In genomic region chr11:89922551-89922950, GRCm38 (mm10) we compare ENCODE assay signal across 23 mouse cellular contexts.
DNase-seq lines count a peak whose midpoint lies in the region; ATAC-seq and TF ChIP-seq lines count a peak whose summit lies in the region.
"Had no signal": no experiment of that assay in that cellular context is flagged by ENCODE, and none has a peak within 500 bp of the region (broad histone marks: within the 10 kb centered on the region; RNA-seq: fewer than 3 reads in every experiment).

No protein-coding gene starts in this region.

- no peak for TF ChIP-seq EP300 in heart, postnatal 0 days (IDR thresholded peaks at IDR 0.05; ENCODE audit: low read depth)

- ATAC-seq in heart, postnatal 0 days (ENCODE audit: insufficient read depth, low read depth): 0 out of 2 replicates have a peak, but pooled peaks have one; percentile 17
- ATAC-seq in limb, embryonic 14.5 days (ENCODE audit: low FRiP score, low read depth): no peak
- ATAC-seq: CD4-positive, CD25-positive, alpha-beta regulatory T cell, adult 4 months; forebrain, embryonic 16.5 days; hindbrain, embryonic 16.5 days; lung, postnatal 0 days had no signal

- no peaks in the 10 kb centered on the region for H3K36me3 ChIP-seq in heart, postnatal 0 days (replicated peaks; ENCODE audit: control insufficient read depth, insufficient read depth, low read length)
- no peaks in the 10 kb centered on the region for H3K36me3 ChIP-seq in limb, embryonic 14.5 days (ENCODE audit: control insufficient read depth, insufficient read depth, low read length)
- H3K36me3 ChIP-seq: embryonic facial prominence, embryonic 13.5 days; limb, embryonic 15.5 days; liver, embryonic 15.5 days had no signal

- H3K4me2 ChIP-seq in heart, postnatal 0 days (ENCODE audit: low read depth, low read length): no peak overlapping the region
- H3K4me2 ChIP-seq in limb, embryonic 14.5 days (replicated peaks; ENCODE audit: low read depth, low read length, severe bottlenecking): no peak overlapping the region
- H3K4me2 ChIP-seq: embryonic facial prominence, embryonic 13.5 days; limb, embryonic 15.5 days; liver, embryonic 15.5 days had no signal

- no peaks in the 10 kb centered on the region for H3K27me3 ChIP-seq in heart, postnatal 0 days (ENCODE audit: control insufficient read depth, insufficient read depth, low read length)
- no peaks in the 10 kb centered on the region for H3K27me3 ChIP-seq in limb, embryonic 14.5 days (ENCODE audit: control insufficient read depth, insufficient read depth, low read length)
- H3K27me3 ChIP-seq: embryonic facial prominence, embryonic 13.5 days; limb, embryonic 15.5 days; megakaryocyte, embryonic 14.5 days had no signal

- H3K9ac ChIP-seq in heart, postnatal 0 days (replicated peaks; ENCODE audit: low read depth, low read length): no peak overlapping the region
- no peak overlapping the region for H3K9ac ChIP-seq in limb, embryonic 14.5 days (ENCODE audit: low read depth, low read length, severe bottlenecking)
- H3K9ac ChIP-seq: embryonic facial prominence, embryonic 13.5 days; limb, embryonic 15.5 days; liver, embryonic 15.5 days had no signal

- no peaks in the 10 kb centered on the region for H3K9me3 ChIP-seq in heart, postnatal 0 days (replicated peaks; ENCODE audit: control insufficient read depth, low read length)
- H3K9me3 ChIP-seq in limb, embryonic 14.5 days (ENCODE audit: control insufficient read depth, low read length): no peaks in the 10 kb centered on the region
- H3K9me3 ChIP-seq: embryonic facial prominence, embryonic 13.5 days; limb, embryonic 15.5 days; liver, embryonic 15.5 days; megakaryocyte, embryonic 14.5 days had no signal

- H3K4me3 ChIP-seq in heart, postnatal 0 days (ENCODE audit: low read depth, low read length): no peak overlapping the region
- H3K4me3 ChIP-seq in limb, embryonic 14.5 days (replicated peaks; ENCODE audit: low read length): no peak overlapping the region
- H3K4me3 ChIP-seq: embryonic facial prominence, embryonic 13.5 days; limb, embryonic 15.5 days; liver, embryonic 15.5 days; megakaryocyte, embryonic 14.5 days; myocyte had no signal

- H3K27ac ChIP-seq in heart, postnatal 0 days (ENCODE audit: low read depth): no peak overlapping the region
- H3K27ac ChIP-seq in limb, embryonic 14.5 days (replicated peaks; ENCODE audit: low read depth, low read length): no peak overlapping the region
- H3K27ac ChIP-seq: embryonic facial prominence, embryonic 13.5 days; limb, embryonic 15.5 days; liver, embryonic 15.5 days had no signal

- WGBS in heart, postnatal 0 days: 25% methylated on average over 6 of the region's 6 CpGs
- WGBS in limb, embryonic 14.5 days: 45% methylated on average over 6 of the region's 6 CpGs

- no peaks in the 10 kb centered on the region for H3K4me1 ChIP-seq in heart, postnatal 0 days (ENCODE audit: control insufficient read depth, insufficient read depth)
- no peaks in the 10 kb centered on the region for H3K4me1 ChIP-seq in limb, embryonic 14.5 days (ENCODE audit: control insufficient read depth, insufficient read depth, low read length)
- H3K4me1 ChIP-seq: limb, embryonic 15.5 days; liver, embryonic 15.5 days; megakaryocyte, embryonic 14.5 days had no signal

- TF ChIP-seq POLR2A in limb, embryonic 14.5 days (IDR thresholded peaks at IDR 0.05; ENCODE audit: borderline replicate concordance, extremely low read depth, insufficient read depth, insufficient read length): no peak

- no peak for TF ChIP-seq CTCF in heart, postnatal 0 days (IDR thresholded peaks at IDR 0.05; ENCODE audit: low read depth)

- DNase-seq in embryo, embryonic 10 days (ENCODE audit: low spot score): peak; percentile 6
- no peak for DNase-seq in embryo, embryonic 9.5 days (ENCODE audit: extremely low spot score)
- peak; percentile 16 for DNase-seq in heart, postnatal 0 days (ENCODE audit: low spot score)
- DNase-seq in heart, adult 8-10 months (ENCODE audit: low spot score): no peak
- DNase-seq in kidney, postnatal 4 days: peak; percentile 20 to 30
- no peak for DNase-seq in kidney, adult 9 months
- DNase-seq in limb, embryonic 14.5 days (ENCODE audit: low spot score): peak; percentile 25
- DNase-seq: adrenal gland, postnatal 36 days; cerebellum, adult 11-12 months; cerebellum, postnatal 36 days; gastrocnemius, postnatal 25 days; kidney, adult 18-20 months; midbrain, embryonic 14.5 days; thymus, postnatal 14 days had no signal

Comparison
In these comparisons a context has a peak if more than half of its experiments do, and no peak if none do; other contexts are left out.
1. DNase-seq: peak in embryo, embryonic 10 days (single experiment), heart, postnatal 0 days (single experiment), kidney, postnatal 4 days (2 of 2) and limb, embryonic 14.5 days (single experiment); none in embryo, embryonic 9.5 days (single experiment), heart, adult 8-10 months (single experiment) and kidney, adult 9 months (single experiment).